22 mouse cellular contexts compared by ENCODE assay signal in the genomic region with DNA sequence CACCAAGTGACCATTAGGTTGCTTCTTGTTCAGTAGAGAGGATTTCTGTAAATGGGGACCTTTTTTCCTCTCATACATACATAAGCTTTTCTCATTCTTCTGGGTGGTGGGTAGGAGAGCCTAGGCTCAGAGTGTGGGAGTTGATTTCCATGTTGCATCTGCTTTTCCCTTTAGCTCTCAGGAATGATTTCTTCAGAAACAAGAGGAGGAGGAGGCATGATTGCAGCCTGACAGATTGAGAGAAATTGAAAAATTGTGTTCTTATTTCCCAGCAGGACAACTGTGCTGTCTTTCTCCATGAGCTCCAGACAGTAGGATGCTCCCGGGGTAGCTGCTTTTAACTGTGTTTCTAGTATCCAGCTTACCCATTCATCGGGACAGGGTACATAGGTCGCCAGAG. TPM values are rescaled to one million over a fixed set of nuclear protein-coding genes. Genes with fewer than 3 reads are reported as not detected.
DNase-seq lines count a peak whose midpoint lies in the region; ATAC-seq and TF ChIP-seq lines count a peak whose summit lies in the region.
"Had no signal": no experiment of that assay in that cellular context is flagged by ENCODE, and none has a peak within 500 bp of the region (broad histone marks: within the 10 kb centered on the region; RNA-seq: fewer than 3 reads in every experiment).

No protein-coding gene starts in this region.

- H3K4me1 ChIP-seq in heart, embryonic 13.5 days: peaks cover 89% of the 10 kb centered on the region

- H3K27me3 ChIP-seq in heart, embryonic 13.5 days (replicated peaks): no peaks in the 10 kb centered on the region
- H3K27me3 ChIP-seq: intestine, embryonic 15.5 days; neural tube, embryonic 15.5 days had no signal

- H3K4me3 ChIP-seq in heart, embryonic 13.5 days: no peak overlapping the region
- peak overlapping the region; percentile 9; the same call in 1 of the 2 replicates for H3K4me3 ChIP-seq in layer of hippocampus, adult 2 months
- H3K4me3 ChIP-seq: hindbrain, embryonic 10.5 days; intestine, embryonic 15.5 days; neural tube, embryonic 15.5 days had no signal

- peak overlapping the region; percentile 64 for H3K9ac ChIP-seq in heart, embryonic 13.5 days
- H3K9ac ChIP-seq: intestine, embryonic 15.5 days; neural tube, embryonic 15.5 days had no signal

- WGBS in heart, embryonic 13.5 days: 80% methylated on average over 3 of the region's 3 CpGs

- peak; percentile 58 for ATAC-seq in frontal cortex, adult (ENCODE audit: low TSS enrichment)
- no peak for ATAC-seq in heart, embryonic 13.5 days (ENCODE audit: extremely low read depth, insufficient number of reproducible peaks, low FRiP score, low TSS enrichment)
- ATAC-seq: activated CD4-positive, CD25-positive, alpha-beta regulatory T cell, adult 4 months; forebrain, embryonic 14.5 days; hindbrain, embryonic 16.5 days; intestine, embryonic 15.5 days had no signal

- no peak for DNase-seq in frontal cortex, postnatal 36 days (ENCODE audit: low spot score in 2 of 2)
- DNase-seq in heart, adult 11 months: no peak
- DNase-seq in layer of hippocampus, adult 2 months (ENCODE audit: low spot score in 2 of 2): peak in 1 of 2 experiments; percentile 57
- no peak for DNase-seq in layer of hippocampus, adult 11-12 months (ENCODE audit: low spot score)
- DNase-seq in brain, adult 2 months (ENCODE audit: low read depth, low spot score): peak; percentile 80
- no peak for DNase-seq in adrenal gland, postnatal 25 days
- DNase-seq: adrenal gland, postnatal 10 days; cerebellum, adult 8-10 months; cerebellum, postnatal 36 days; gastrocnemius, postnatal 25 days; kidney, adult 8-10 months; kidney, postnatal 10 days had no signal

- no peak overlapping the region for H3K4me2 ChIP-seq in heart, embryonic 13.5 days
- H3K4me2 ChIP-seq: intestine, embryonic 15.5 days; midbrain, embryonic 11.5 days; neural tube, embryonic 15.5 days had no signal

- H3K27ac ChIP-seq in heart, embryonic 13.5 days (replicated peaks): peak overlapping the region; percentile 95
- peak overlapping the region; percentile 97 for H3K27ac ChIP-seq in layer of hippocampus, adult 2 months
- H3K27ac ChIP-seq: hindbrain, embryonic 10.5 days; intestine, embryonic 15.5 days; macrophage; neural tube, embryonic 15.5 days had no signal

- H3K36me3 ChIP-seq in heart, embryonic 13.5 days: peaks cover 24% of the 10 kb centered on the region
- H3K36me3 ChIP-seq: intestine, embryonic 15.5 days had no signal

- TF ChIP-seq CTCF in layer of hippocampus, adult 2 months (conservative IDR thresholded peaks at IDR 0.05): no peak

- H3K9me3 ChIP-seq in heart, embryonic 13.5 days: no peaks in the 10 kb centered on the region
- H3K9me3 ChIP-seq: hindbrain, embryonic 10.5 days; intestine, embryonic 15.5 days; neural tube, embryonic 15.5 days had no signal

RNA-seq across cellular contexts. Expression of gene Mmd, which starts 5.3 kb away (rescaled TPM):
- 84.1 and 99.1 TPM in 2 replicates for polyA plus RNA-seq in heart, embryonic 13.5 days (2015; fragmentation: Nextera tagmentation; extraction: Ambion mirVana)
- 100 to 1,000 TPM; 364 to 381 TPM for total RNA-seq in layer of hippocampus, adult 2 months (2021)
- total RNA-seq in adrenal gland, postnatal 25 days (2021): 63.3 and 69.1 TPM in 2 replicates
